Mouse (Mus musculus) kidney, postnatal 0 days (tissue): ENCODE results near the gene Fndc3b. TPM values are rescaled to one million over a fixed set of nuclear protein-coding genes. Genes with fewer than 3 reads are reported as not detected.

Experiments used
- ATAC-seq: fragments of 200-750 bp; cut with Nextera tagmentation; replicated peaks from 2 replicates; pipeline ENCODE4 v1.8.0; 2017; ENCODE audit warnings: low read depth, moderate number of reproducible peaks, moderate TSS enrichment, moderate library complexity; ENCODE audit not compliant: low FRiP score
- DNase-seq: peaks from one replicate; pipeline ENCODE4 v3.0.0-alpha.2; 2016; ENCODE audit warnings: low spot score
- H3K27ac ChIP-seq: fragments of 300-500 bp; sonication (generic); 2 replicates; pipeline ENCODE4 v1.5.1; 2014; ENCODE audit warnings: mild to moderate bottlenecking
- H3K27me3 ChIP-seq: fragments of 300-500 bp; sonication (generic); 2 replicates; pipeline ENCODE4 v1.6.1; 2014; ENCODE audit warnings: low read length, mixed read lengths; ENCODE audit not compliant: insufficient read depth
- H3K36me3 ChIP-seq: fragments of 300-500 bp; sonication (generic); 2 replicates; pipeline ENCODE4 v1.6.1; 2014; ENCODE audit warnings: low read length, mixed read lengths; ENCODE audit not compliant: insufficient read depth
- H3K4me1 ChIP-seq: fragments of 300-500 bp; sonication (generic); replicated peaks from 2 replicates; pipeline ENCODE4 v1.6.1; 2014; ENCODE audit warnings: antibody characterized with exemption, low read length, mixed read lengths; ENCODE audit not compliant: insufficient read depth
- H3K4me2 ChIP-seq: fragments of 300-500 bp; sonication (generic); 2 replicates; pipeline ENCODE4 v1.6.1; 2014; ENCODE audit warnings: mild to moderate bottlenecking, low read length, moderate library complexity, mixed read lengths
- H3K4me3 ChIP-seq: fragments of 300-500 bp; sonication (generic); replicated peaks from 2 replicates; pipeline ENCODE4 v1.5.1; 2014; ENCODE audit warnings: low read depth, low read length
- H3K9ac ChIP-seq: fragments of 300-500 bp; sonication (generic); 2 replicates; pipeline ENCODE4 v1.6.1; 2014; ENCODE audit warnings: low read depth, low read length
- H3K9me3 ChIP-seq: fragments of 300-500 bp; sonication (generic); replicated peaks from 2 replicates; pipeline ENCODE4 v1.6.1; 2016; ENCODE audit warnings: low read length, inconsistent platforms, mixed read lengths
- CTCF ChIP-seq: IDR thresholded peaks from 2 replicates; pipeline ENCODE4 v1.5.1; 2016; ENCODE audit warnings: antibody characterized with exemption, low read depth, mild to moderate bottlenecking, moderate library complexity
- WGBS: fragments of 180-500 bp; shearing (Covaris S2); extraction: QIAGEN DNeasy Blood & Tissue Kit; methylation state at CpG from one replicate; pipeline ENCODE4 v1.1.7; 2014; 5-methylcytosine and 5-hydroxymethylcytosine counted together
- polyA plus RNA-seq: library from polyadenylated mRNA; unstranded; fragments of >200 nt; fragmentation: Nextera tagmentation; extraction: Ambion mirVana; gene quantifications from 2 replicates; pipeline ENCODE4 v1.2.1, GENCODE M21; 2015

Fndc3b gene
- polyA plus RNA-seq, 1 experiment from 2014 or later, result 23.1 TPM

GRCm38 (mm10) chr3:27728176-27728575 is 17.1 kb upstream of the Fndc3b start:
- Histone ChIP-seq H3K4me2 (no peak overlapping the region), H3K27me3 (no peaks in the 10 kb centered on the region), H3K36me3 (no peaks in the 10 kb centered on the region), H3K27ac (no peak overlapping the region), H3K9ac (no peak overlapping the region), H3K9me3 (no peaks in the 10 kb centered on the region), H3K4me1 (no peaks in the 10 kb centered on the region), H3K4me3 (no peak overlapping the region)
- TF ChIP-seq CTCF, result no peak
- ATAC-seq, result no peak
- DNase-seq, result no peak
- 23% methylated on average over 7 of the region's 7 CpGs for WGBS

GRCm38 (mm10) chr3:27725752-27726151 is 14.6 kb upstream of the Fndc3b start:
- no peak overlapping the region for H3K9ac ChIP-seq
- H3K36me3 ChIP-seq, result no peaks in the 10 kb centered on the region
- DNase-seq, result no peak
- WGBS, result 44% methylated on average over 6 of the region's 6 CpGs
- no peak overlapping the region for H3K27ac ChIP-seq
- no peak for TF ChIP-seq CTCF
- no peak overlapping the region for H3K4me3 ChIP-seq
- H3K4me2 ChIP-seq, result no peak overlapping the region
- H3K9me3 ChIP-seq, result no peaks in the 10 kb centered on the region
- ATAC-seq, result 0 out of 2 replicates have a peak, but pooled peaks have one; percentile 33
- H3K27me3 ChIP-seq, result no peaks in the 10 kb centered on the region
- H3K4me1 ChIP-seq, result no peaks in the 10 kb centered on the region

GRCm38 (mm10) chr3:27724208-27724607 is 13.1 kb upstream of the Fndc3b start:
- 18% methylated on average over 8 of the region's 8 CpGs for WGBS
- no peaks in the 10 kb centered on the region for H3K36me3 ChIP-seq
- no peaks in the 10 kb centered on the region for H3K9me3 ChIP-seq
- no peak overlapping the region for H3K27ac ChIP-seq
- no peaks in the 10 kb centered on the region for H3K27me3 ChIP-seq
- TF ChIP-seq CTCF, result no peak
- H3K4me1 ChIP-seq, result no peaks in the 10 kb centered on the region
- H3K4me2 ChIP-seq, result no peak overlapping the region
- DNase-seq, result no peak
- peak; percentile 52; the same call in 1 of the 2 replicates for ATAC-seq
- H3K4me3 ChIP-seq, result no peak overlapping the region
- H3K9ac ChIP-seq, result no peak overlapping the region

- DNase-seq, result no peak
- TF ChIP-seq CTCF, result no peak
- Histone ChIP-seq H3K9me3 (no peaks in the 10 kb centered on the region), H3K4me1 (no peaks in the 10 kb centered on the region), H3K27ac (no peak overlapping the region), H3K4me3 (no peak overlapping the region), H3K36me3 (no peaks in the 10 kb centered on the region), H3K9ac (no peak overlapping the region), H3K27me3 (no peaks in the 10 kb centered on the region), H3K4me2 (no peak overlapping the region)
- no peak for ATAC-seq
- WGBS, result 67% methylated on average over 5 of the region's 5 CpGs
Measured at GRCm38 (mm10) chr3:27718829-27719365, 7.8 kb upstream of the Fndc3b start.

GRCm38 (mm10) chr3:27713971-27714370 is 2.9 kb upstream of the Fndc3b start:
- Histone ChIP-seq H3K4me1 (no peaks in the 10 kb centered on the region; the same call in 1 of the 2 replicates), H3K27ac (no peak overlapping the region), H3K9ac (no peak overlapping the region), H3K9me3 (no peaks in the 10 kb centered on the region), H3K27me3 (no peaks in the 10 kb centered on the region), H3K4me2 (no peak overlapping the region), H3K4me3 (no peak overlapping the region), H3K36me3 (no peaks in the 10 kb centered on the region)
- ATAC-seq, result no peak
- TF ChIP-seq CTCF, result no peak
- DNase-seq, result no peak
- 63% methylated on average over 4 of the region's 4 CpGs for WGBS

- Histone ChIP-seq H3K4me3 (no peak overlapping the region), H3K27me3 (no peaks in the 10 kb centered on the region), H3K4me1 (peaks cover 8% of the 10 kb centered on the region; the same call in 1 of the 2 replicates), H3K4me2 (no peak overlapping the region), H3K9me3 (no peaks in the 10 kb centered on the region), H3K9ac (no peak overlapping the region), H3K27ac (no peak overlapping the region), H3K36me3 (no peaks in the 10 kb centered on the region)
- no peak for DNase-seq
- TF ChIP-seq CTCF, result no peak
- 52% methylated on average over 6 of the region's 6 CpGs for WGBS
- ATAC-seq, result no peak
Measured at GRCm38 (mm10) chr3:27712421-27712820, 1.3 kb upstream of the Fndc3b start.
